Mouse (Mus musculus) liver, embryonic 11.5 days (tissue): ENCODE measurements around the gene Agfg2. TPM values are rescaled to one million over a fixed set of nuclear protein-coding genes. Genes with fewer than 3 reads are reported as not detected.

Source experiments
- ATAC-seq: fragments of 200-750 bp; cut with Nextera tagmentation; replicated peaks from 2 replicates; pipeline ENCODE4 v1.8.0; 2017; ENCODE audit warnings: moderate number of reproducible peaks, mild to moderate bottlenecking, moderate TSS enrichment, moderate library complexity; ENCODE audit not compliant: low FRiP score
- DNase-seq: peaks from one replicate; pipeline ENCODE4 v3.0.0-alpha.2; 2017; ENCODE audit warnings: low spot score
- H3K27ac ChIP-seq: fragments of 300-500 bp; sonication (generic); 2 replicates; pipeline ENCODE4 v1.5.1; 2014; ENCODE audit warnings: mild to moderate bottlenecking, low read depth, low read length, control low read depth
- H3K27me3 ChIP-seq: fragments of 300-500 bp; sonication (generic); replicated peaks from 2 replicates; pipeline ENCODE4 v1.6.1; 2014; ENCODE audit warnings: low read length, mixed read lengths; ENCODE audit not compliant: control insufficient read depth, insufficient read depth
- H3K36me3 ChIP-seq: fragments of 300-500 bp; sonication (generic); 2 replicates; pipeline ENCODE4 v1.6.1; 2014; ENCODE audit warnings: mild to moderate bottlenecking, low read length, moderate library complexity, mixed read lengths; ENCODE audit not compliant: control insufficient read depth, insufficient read depth
- H3K4me1 ChIP-seq: fragments of 300-500 bp; sonication (generic); replicated peaks from 2 replicates; pipeline ENCODE4 v1.6.1; 2014; ENCODE audit warnings: low read length, mixed read lengths; ENCODE audit not compliant: control insufficient read depth, insufficient read depth
- H3K4me2 ChIP-seq: fragments of 300-500 bp; sonication (generic); 2 replicates; pipeline ENCODE4 v1.6.1; 2014; ENCODE audit warnings: mild to moderate bottlenecking, control low read depth, moderate library complexity
- H3K4me3 ChIP-seq: fragments of 300-500 bp; sonication (generic); 2 replicates; pipeline ENCODE4 v1.5.1; 2014; ENCODE audit warnings: low read depth, low read length, control low read depth
- H3K9ac ChIP-seq: fragments of 300-500 bp; sonication (generic); 2 replicates; pipeline ENCODE4 v1.6.1; 2014; ENCODE audit warnings: low read depth, low read length, control low read depth
- H3K9me3 ChIP-seq: fragments of 300-500 bp; sonication (generic); 2 replicates; pipeline ENCODE4 v1.6.1; 2016; ENCODE audit warnings: low read length, inconsistent platforms, mixed read lengths; ENCODE audit not compliant: control insufficient read depth
- WGBS: fragments of 180-500 bp; shearing (Covaris S2); extraction: QIAGEN DNeasy Blood & Tissue Kit; methylation state at CpG from one replicate; pipeline ENCODE4 v1.1.7; 2014; 5-methylcytosine and 5-hydroxymethylcytosine counted together
- polyA plus RNA-seq: library from polyadenylated mRNA; unstranded; fragments of >200 nt; fragmentation: Nextera tagmentation; extraction: Ambion mirVana; gene quantifications from 2 replicates; pipeline ENCODE4 v1.2.1, GENCODE M21; 2014

Gene Agfg2
- polyA plus RNA-seq, 1 experiment from 2014 or later: 32.4 TPM

DNA sequence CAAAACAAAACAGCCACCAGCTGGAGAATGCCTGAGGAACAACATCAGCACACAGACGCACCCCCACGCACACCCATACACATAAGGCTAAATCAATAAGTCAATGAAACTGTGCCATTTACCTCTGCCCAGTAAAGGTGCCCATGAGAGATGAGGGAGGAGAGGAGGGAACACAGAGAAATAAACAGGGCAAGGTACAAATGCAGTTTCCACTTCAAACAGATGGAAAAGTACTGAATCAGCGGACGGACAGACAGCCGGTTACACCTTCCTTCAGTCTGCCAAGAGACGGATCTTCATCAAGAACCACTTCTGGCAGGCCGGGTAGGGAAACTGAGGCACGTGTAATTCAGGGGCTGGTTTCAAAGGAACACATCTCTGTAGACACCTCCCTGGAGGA is 9.7 kb downstream of the Agfg2 start:
- no peak overlapping the region for H3K4me3 ChIP-seq
- H3K27ac ChIP-seq: no peak overlapping the region
- 89% methylated on average over 8 of the region's 8 CpGs for WGBS
- no peak overlapping the region for H3K4me2 ChIP-seq
- H3K9me3 ChIP-seq: no peaks in the 10 kb centered on the region
- H3K36me3 ChIP-seq: peaks cover 15% of the 10 kb centered on the region
- peaks cover 30% of the 10 kb centered on the region for H3K4me1 ChIP-seq
- ATAC-seq (no peak), DNase-seq (no peak)
- H3K9ac ChIP-seq: no peak overlapping the region
- H3K27me3 ChIP-seq: no peaks in the 10 kb centered on the region

DNA sequence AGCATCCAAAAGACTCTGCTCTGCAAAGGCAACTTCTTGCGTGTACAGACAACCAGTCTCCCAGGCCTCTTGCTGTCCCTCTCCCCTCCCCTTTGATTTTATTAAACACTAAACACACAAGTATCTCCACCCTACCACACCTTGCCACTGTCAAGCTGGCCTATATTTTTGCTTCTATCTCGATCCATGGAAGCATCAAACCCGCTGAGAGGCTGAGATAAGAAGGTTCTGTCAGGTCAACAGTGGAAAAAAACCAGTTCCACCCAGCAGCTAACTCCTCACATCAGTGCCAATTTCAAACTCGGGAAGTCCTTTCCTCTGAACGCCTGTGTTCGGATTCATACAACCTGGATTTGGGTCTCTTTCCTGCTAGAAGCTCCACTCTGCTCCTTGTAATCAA is 11.5 kb downstream of the Agfg2 start:
- Histone ChIP-seq H3K27ac (peak overlapping the region; percentile 6; the same call in 1 of the 2 replicates), H3K27me3 (no peaks in the 10 kb centered on the region), H3K4me3 (no peak overlapping the region), H3K4me1 (peaks cover 30% of the 10 kb centered on the region), H3K9me3 (no peaks in the 10 kb centered on the region), H3K9ac (0 out of 2 replicates have a peak overlapping the region, but pooled peaks have one; percentile 13), H3K4me2 (peak overlapping the region; percentile 28), H3K36me3 (peaks cover 8% of the 10 kb centered on the region)
- 58% methylated on average over 6 of the region's 6 CpGs for WGBS
- no peak for DNase-seq
- ATAC-seq: peak; percentile 82

DNA sequence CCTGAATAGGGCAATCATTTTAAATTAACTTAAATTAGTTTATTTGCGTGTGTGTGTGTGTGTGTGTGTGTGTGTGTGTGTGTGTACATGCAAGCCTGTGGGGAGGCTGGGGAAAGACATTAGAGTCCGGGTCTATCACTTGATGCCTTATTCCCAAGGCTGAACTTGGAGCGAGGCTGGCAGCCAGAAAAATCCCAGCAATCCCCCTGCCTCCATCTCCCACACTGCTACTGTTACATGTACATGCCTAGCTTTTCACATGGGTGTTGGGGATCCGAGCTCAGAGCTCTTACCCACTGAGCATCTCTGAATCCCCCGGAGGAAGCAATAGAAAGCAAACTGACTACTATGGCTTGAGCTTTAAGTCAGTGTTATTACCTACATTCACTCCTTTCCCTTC is 12.2 kb downstream of the Agfg2 start:
- no peak overlapping the region for H3K4me3 ChIP-seq
- H3K27ac ChIP-seq: peak overlapping the region; percentile 45
- H3K9ac ChIP-seq: no peak overlapping the region
- peaks cover 12% of the 10 kb centered on the region for H3K36me3 ChIP-seq
- no peaks in the 10 kb centered on the region for H3K9me3 ChIP-seq
- 84% methylated on average over 5 of the region's 5 CpGs for WGBS
- H3K27me3 ChIP-seq: no peaks in the 10 kb centered on the region
- DNase-seq: no peak
- H3K4me1 ChIP-seq: peaks cover 30% of the 10 kb centered on the region
- H3K4me2 ChIP-seq: peak overlapping the region; percentile 28
- ATAC-seq: no peak

DNA sequence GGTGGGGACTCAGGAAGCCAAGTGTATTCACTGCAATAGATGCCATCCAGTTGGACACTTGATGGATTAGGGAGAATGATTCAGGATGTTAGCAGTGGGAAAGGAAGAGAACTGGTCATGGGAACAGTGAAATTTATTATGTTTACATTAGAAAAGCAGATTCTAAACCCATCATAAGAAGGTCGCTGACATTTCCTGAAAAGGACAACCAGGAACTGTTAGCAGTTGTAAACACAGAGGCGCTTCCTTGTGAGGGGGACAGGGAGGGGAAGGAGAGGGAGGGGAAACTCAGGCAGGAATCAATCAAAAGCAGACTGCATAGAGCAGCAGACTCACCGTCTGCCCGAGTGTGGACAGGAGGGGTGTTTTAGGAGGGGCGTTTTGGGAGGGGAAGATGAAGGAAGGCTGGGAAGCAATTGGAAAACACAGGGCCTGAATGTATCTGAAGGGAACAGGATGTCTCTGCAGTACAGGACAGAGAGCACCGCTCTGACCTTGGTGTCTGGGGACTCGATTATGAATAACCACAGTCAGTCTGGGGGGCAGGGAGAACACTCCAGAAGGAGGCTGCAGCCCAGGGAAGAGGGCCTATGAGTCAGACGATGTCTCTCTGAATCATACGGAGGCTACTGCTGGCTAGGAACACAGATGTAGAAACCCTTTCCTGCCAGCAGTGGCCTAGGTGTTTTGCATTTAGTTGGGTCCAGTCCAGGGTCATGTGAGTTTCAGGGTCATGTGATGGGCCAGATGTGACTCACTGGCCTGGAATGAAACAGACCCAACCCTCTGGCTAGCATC is 12.9 kb downstream of the Agfg2 start:
- H3K9ac ChIP-seq: no peak overlapping the region
- DNase-seq (no peak), ATAC-seq (peak; percentile 30; the same call in 1 of the 2 replicates)
- H3K4me2 ChIP-seq: peak overlapping the region; percentile 28; the same call in 1 of the 2 replicates
- 25% methylated on average over 9 of the region's 9 CpGs for WGBS
- H3K9me3 ChIP-seq: no peaks in the 10 kb centered on the region
- H3K36me3 ChIP-seq: peaks cover 11% of the 10 kb centered on the region
- H3K27me3 ChIP-seq: no peaks in the 10 kb centered on the region
- peak overlapping the region; percentile 45 for H3K27ac ChIP-seq
- peaks cover 30% of the 10 kb centered on the region for H3K4me1 ChIP-seq
- no peak overlapping the region for H3K4me3 ChIP-seq

DNA sequence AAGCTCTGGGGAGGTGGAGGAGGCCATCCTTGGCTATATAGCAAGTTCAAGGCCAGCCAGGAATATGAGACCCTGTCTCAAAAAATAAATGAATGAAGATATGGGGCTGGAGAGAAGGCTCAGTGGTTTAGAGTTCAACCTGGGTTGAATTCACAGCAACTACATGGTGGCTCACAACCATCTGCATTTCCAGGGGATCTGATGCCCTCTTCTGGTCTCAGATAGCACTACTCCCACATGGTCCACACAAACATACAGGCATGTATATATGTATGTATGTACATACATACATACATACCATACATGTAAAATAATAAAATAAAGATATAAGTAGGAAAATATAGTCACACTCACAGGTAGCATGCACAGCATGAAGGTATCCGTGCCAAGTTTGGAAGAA is 14.3 kb downstream of the Agfg2 start:
- no peak overlapping the region for H3K4me3 ChIP-seq
- no peak for ATAC-seq
- no peaks in the 10 kb centered on the region for H3K27me3 ChIP-seq
- H3K27ac ChIP-seq: no peak overlapping the region
- peaks cover 16% of the 10 kb centered on the region for H3K36me3 ChIP-seq
- H3K9me3 ChIP-seq: no peaks in the 10 kb centered on the region
- no peak overlapping the region for H3K4me2 ChIP-seq
- no peak overlapping the region for H3K9ac ChIP-seq
- DNase-seq: no peak
- WGBS: 84% methylated on average over 1 of the region's 1 CpGs
- H3K4me1 ChIP-seq: peaks cover 30% of the 10 kb centered on the region

DNA sequence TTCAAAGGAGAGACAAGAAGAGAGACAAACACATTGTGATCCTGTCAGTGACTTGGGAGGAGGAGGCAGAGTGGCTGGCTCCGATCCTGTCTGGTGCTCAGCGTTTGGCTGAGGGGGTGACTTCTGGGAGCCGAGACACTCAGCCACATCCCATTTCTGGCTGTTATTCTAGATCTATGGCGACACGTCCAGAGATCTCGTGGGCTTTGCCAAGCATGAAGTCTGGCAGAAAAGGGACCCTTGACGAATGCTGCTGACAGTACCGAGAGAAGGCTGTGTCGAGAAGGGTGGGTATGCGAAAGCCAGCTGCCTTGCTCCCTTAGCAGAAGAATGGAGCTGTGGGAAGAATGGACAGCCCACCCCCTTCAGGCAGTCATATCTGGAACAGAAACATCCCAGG is 15.6 kb downstream of the Agfg2 start:
- ATAC-seq (no peak), DNase-seq (no peak)
- Histone ChIP-seq H3K9me3 (no peaks in the 10 kb centered on the region), H3K9ac (no peak overlapping the region), H3K4me3 (no peak overlapping the region), H3K27me3 (no peaks in the 10 kb centered on the region), H3K36me3 (peaks cover 27% of the 10 kb centered on the region), H3K4me1 (peaks cover 26% of the 10 kb centered on the region), H3K27ac (no peak overlapping the region), H3K4me2 (no peak overlapping the region)
- 80% methylated on average over 10 of the region's 10 CpGs for WGBS

DNA sequence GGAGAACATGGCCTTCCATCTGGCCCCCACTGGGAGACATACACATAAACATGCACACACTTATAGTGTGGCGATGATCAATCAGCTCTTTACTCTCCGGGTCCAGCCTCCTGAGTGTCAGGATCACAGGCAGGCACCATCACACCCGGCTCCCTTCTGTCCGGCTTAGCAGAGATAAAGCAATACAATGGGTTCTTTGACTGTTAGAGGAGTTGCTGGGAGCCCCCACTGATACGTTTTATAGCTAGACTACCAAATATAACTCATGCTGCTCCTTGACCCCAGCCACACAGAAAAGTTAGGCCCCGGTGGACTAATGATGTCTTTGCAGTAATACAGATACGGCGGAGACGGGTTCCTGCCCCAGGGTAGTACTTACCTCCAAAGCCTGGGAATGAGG is 21.5 kb downstream of the Agfg2 start:
- ATAC-seq: no peak
- Histone ChIP-seq H3K4me1 (no peaks in the 10 kb centered on the region), H3K9me3 (no peaks in the 10 kb centered on the region), H3K9ac (no peak overlapping the region), H3K27me3 (no peaks in the 10 kb centered on the region), H3K36me3 (peaks cover 64% of the 10 kb centered on the region), H3K27ac (no peak overlapping the region), H3K4me3 (no peak overlapping the region), H3K4me2 (no peak overlapping the region)
- no peak for DNase-seq
- 81% methylated on average over 9 of the region's 9 CpGs for WGBS

DNA sequence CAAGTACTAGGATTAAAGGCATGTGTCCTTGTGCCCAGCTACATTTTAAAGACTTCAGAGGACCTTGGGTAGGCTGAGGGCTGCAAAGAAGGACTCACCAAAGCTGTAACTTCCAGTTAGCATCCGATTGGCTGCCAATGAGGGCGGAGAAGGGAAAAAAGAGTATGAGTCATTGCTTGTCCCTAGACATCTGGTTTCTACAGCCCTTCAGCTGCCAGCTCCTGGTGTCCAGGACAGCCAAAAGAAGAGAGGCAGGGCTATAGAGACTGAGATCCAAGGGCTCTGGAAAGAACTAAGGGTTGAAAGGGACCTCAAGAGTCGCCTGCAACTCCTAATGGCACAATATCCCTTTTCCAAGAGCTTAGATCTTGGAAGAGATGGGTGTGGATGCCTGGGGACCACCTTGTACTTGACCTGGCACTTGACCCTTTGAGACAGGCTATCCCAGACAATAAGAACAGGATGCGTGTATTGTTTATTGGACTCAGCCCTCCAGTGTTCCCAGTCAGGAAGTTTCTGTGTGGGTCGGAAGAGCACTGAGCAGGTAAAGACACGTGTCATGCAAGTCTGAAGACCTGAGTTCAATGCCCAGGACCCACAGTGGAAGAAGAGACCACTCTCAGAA is 24.4 kb downstream of the Agfg2 start:
- H3K36me3 ChIP-seq: peaks cover 55% of the 10 kb centered on the region
- no peak overlapping the region for H3K4me2 ChIP-seq
- H3K9me3 ChIP-seq: no peaks in the 10 kb centered on the region
- no peak for DNase-seq
- 97% methylated on average over 6 of the region's 6 CpGs for WGBS
- no peak for ATAC-seq
- H3K4me3 ChIP-seq: no peak overlapping the region
- H3K4me1 ChIP-seq: no peaks in the 10 kb centered on the region
- H3K9ac ChIP-seq: no peak overlapping the region
- no peak overlapping the region for H3K27ac ChIP-seq
- H3K27me3 ChIP-seq: no peaks in the 10 kb centered on the region
